Mouse (Mus musculus): ENCODE measurements around the gene Col7a1.

Gene Col7a1

DNA sequence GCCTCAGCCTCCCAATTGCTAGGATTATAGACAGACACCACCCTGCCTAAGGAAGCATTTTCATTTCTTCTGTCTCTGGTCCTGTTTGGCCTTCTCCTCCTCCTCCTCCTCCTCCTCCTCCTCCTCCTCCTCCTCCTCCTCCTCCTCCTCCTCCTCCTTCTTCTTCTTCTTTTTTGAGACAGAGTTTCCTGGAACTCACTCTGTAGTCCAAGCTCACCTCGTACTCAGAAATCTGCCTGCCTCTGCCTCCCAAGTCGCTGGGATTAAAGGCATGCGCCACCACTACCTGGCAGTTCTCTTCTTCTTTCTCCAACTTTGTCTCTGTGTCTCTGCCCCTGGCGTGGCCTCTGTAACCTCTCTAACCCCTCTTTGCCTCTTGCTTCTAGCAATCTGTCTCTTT is 32.3 kb downstream of the Col7a1 start, which contains the start of gene Ucn2:
Ucn2 (plus strand) TSS at position 301 of the 400 bp plus-strand sequence.
- no peak for DNase-seq (ENCODE audit: low read depth, low spot score)

GRCm38 (mm10) chr9:108987704-108988350 is 34.4 kb downstream of the Col7a1 start:
- no peak for DNase-seq (ENCODE audit: low read depth, low spot score)

- no peak for DNase-seq (ENCODE audit: low read depth, low spot score)
Measured at GRCm38 (mm10) chr9:108989802-108990461, 36.5 kb downstream of the Col7a1 start.

DNA sequence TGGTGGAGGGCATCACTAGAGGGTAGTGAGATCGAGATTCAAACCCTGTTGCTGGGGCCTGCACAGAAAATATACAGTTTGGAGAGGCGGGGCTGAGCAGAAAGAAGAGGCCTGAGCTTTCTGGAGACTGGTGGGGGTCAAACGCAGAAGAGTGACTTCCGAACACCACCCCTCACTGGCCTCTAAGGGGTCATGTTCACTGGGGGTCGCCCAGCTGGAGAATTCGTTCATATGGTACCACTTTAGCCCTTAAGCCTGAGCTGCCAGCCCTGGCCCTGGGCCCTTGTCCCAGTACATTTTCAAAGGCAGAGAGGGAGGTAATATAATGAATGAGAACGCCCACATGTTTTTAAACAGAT is 37.1 kb downstream of the Col7a1 start:
- no peak for DNase-seq (ENCODE audit: low read depth, low spot score)

GRCm38 (mm10) chr9:108991428-108992084 is 38.2 kb downstream of the Col7a1 start, which contains the start of gene Pfkfb4:
Gene Pfkfb4, plus strand, starts transcription at chr9:108991778.
- peak; percentile 97 for DNase-seq (ENCODE audit: low read depth, low spot score)

DNA sequence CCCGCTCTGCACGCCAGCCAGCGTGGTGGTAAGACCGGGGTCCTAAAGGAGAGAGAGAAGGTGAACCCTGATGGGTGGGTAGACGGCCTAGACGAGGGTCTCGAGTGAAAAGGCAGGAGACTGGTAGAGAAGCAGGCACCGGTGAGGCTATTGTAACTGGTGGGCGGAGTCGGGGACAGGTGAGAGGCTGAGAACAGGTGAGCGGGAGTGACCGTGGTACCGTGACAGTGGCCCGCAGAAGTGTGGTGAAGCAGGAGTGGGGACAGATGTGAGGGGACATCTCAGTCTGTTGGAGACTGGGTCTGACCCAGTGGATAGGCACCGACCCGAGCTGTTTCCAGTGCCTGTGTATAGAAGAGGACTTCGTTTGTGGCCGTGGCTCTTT is 38.7 kb downstream of the Col7a1 start:
- DNase-seq (ENCODE audit: low read depth, low spot score), result no peak

- DNase-seq (ENCODE audit: low read depth, low spot score), result no peak
Measured at GRCm38 (mm10) chr9:108992620-108993361, 39.4 kb downstream of the Col7a1 start.

- no peak for DNase-seq (ENCODE audit: low read depth, low spot score)
Measured at GRCm38 (mm10) chr9:108996411-108996810, 43.0 kb downstream of the Col7a1 start.

DNA sequence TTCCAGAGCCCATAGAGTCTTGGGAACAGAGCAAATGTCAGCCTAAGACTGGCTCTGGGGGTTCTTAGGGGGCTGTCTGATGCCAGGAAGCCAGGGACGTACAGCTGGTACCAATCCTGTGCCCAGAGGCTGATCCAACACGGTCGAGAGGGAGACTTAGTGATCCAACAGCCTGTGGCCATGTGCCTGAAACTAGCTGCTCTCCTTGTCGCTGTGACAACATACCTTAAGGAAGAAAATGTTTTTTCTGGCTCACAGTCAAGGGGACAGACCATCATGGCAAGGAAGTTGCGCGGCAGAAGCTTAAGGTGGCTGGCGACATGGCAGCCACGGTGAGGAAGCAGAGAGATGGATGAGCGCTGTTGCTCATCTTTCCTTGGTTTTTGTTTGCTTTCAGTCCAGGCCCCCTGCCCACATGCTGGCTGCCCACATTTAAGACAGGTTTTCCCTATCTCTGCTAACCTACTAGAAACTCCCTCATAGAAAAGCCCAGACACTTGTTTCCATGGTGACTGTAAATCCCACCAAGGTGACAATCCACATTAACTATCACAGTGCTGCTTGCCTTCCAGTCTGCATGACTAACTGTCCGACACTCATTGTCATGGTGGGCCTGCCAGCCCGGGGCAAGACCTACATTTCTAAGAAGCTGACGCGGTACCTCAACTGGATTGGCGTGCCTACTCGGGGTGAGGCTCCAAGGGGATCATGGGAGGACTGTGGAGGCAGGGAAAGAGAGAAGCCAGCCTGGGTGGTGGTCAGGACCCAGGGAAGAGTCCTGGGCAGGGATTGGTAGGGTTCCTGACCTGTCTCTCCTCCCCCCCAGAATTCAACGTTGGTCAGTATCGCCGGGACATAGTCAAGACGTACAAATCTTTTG is 45.1 kb downstream of the Col7a1 start:
- DNase-seq (ENCODE audit: low read depth, low spot score), result no peak

DNA sequence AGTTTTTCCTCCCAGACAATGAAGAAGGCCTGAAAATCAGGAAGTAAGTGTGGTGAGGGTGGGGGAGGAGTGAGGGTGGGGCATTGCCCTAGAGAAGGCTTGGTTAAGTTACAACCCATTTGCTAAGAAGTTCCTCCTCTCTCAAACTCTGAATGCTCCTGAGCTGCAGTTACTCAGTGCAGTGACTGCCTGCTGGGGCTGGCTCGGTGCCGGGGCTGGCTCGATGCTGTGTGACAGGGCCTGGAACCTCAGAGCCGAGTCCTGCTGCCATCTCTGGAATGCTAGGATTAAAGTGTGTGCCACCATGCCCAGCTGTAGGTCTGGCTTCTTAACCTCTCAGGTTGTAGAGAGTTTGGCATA is 45.8 kb downstream of the Col7a1 start:
- no peak for DNase-seq (ENCODE audit: low read depth, low spot score)

GRCm38 (mm10) chr9:109000726-109001125 is 47.3 kb downstream of the Col7a1 start:
- peak; percentile 30 for DNase-seq (ENCODE audit: low read depth, low spot score)

- no peak for DNase-seq (ENCODE audit: low read depth, low spot score)
Measured at GRCm38 (mm10) chr9:109003201-109003600, 49.8 kb downstream of the Col7a1 start.

DNA sequence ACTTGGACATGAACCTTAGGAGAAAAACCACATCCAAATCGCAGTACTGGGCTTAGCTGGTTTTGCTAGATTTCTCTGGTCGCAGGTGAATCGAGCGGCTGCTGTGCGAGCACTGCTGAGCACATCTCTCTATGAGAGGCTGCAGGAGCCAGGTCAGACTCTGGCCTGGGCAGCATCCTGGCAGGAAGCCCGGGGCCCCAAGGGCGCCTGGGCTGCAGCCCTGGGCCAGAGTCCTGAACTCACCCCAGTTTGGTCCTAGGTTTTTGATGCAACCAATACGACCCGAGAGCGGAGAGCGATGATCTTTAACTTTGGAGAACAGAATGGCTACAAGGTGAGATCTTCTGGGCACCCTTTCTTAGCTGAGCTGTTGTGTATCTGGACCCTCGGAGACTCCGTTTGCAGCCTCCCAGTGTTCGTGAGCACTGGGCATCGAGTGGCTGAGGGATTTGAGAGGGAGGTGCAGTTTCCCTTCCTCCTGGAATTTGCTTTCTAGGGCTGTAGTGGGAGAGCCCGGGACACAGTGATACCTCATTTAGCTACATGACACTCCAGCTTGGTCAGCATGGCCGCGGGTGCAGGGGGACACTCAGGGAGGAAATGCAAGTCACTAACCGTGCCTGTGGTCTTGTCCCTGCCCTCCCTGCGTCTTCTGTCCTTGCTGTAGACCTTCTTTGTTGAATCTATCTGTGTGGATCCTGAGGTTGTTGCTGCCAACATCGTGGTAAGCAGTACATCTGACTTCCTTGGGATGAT is 53.8 kb downstream of the Col7a1 start:
- no peak for DNase-seq (ENCODE audit: low read depth, low spot score)

GRCm38 (mm10) chr9:109008081-109008480 is 54.7 kb downstream of the Col7a1 start:
- DNase-seq (ENCODE audit: low read depth, low spot score), result no peak

DNA sequence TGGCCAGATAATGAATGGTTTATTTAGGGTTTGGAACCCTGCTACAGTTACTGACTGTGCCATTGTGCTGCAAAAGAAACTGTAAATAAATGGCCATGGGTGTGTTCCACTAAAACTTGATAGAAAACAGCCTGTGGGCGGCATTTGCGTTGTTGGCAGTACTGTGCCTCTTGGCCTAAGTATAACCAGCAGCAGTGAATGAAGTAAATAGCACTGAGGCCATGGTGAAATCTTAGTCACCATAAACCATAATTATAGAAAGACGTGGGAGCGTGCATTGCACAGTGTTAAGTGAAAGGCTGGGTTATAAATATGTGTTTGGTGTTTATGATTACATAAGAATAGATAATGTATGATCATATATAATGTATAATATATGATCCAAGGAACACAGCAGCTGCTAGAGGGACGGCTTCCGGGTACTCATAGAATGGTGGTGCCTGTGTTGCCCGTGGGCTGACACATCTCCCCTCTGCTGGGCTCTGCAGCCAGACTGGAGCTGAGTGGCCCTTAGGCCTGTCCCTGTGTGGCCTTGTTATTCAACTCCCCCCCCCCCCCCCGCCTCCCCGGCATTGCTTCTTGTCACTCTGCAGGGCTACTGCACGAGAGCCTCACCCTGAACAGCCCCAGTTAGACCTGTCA is 55.7 kb downstream of the Col7a1 start:
- DNase-seq (ENCODE audit: low read depth, low spot score), result no peak

- DNase-seq (ENCODE audit: low read depth, low spot score), result no peak
Measured at GRCm38 (mm10) chr9:109009636-109010315, 56.4 kb downstream of the Col7a1 start.

DNA sequence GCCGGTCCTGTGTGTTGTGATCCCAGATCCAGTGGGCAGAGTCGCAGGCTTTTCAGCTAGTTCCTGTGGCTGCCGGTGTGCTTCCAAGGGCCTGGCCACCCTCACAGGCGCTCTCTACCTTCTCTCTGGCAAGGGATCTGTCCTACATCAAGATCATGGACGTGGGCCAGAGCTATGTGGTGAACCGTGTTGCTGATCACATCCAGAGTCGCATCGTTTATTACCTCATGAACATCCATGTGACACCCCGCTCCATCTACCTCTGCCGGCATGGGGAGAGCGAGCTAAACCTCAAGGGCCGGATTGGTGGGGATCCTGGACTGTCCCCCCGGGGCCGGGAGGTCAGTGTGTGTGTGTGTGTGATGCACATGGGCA is 56.9 kb downstream of the Col7a1 start:
- DNase-seq (ENCODE audit: low read depth, low spot score), result no peak

DNA sequence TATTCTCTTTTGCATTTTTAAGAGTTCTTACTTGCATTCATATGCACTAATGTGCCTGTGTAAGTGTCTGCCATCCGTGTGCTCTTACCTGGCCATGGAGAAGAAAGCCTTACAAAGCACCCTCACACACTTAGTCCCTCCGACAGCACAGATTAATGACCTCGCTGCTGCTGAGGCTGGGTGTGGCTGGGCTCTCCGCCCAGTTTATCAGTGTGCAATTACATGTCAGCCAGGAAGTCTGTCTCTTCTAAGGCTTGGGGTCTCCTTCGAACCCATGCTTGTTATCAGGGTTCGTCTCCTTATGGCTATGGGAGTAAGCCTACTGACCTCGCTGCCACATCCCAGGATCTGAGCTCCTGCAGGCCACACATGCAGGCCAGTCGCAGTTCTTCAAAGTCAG is 62.0 kb downstream of the Col7a1 start:
- DNase-seq (ENCODE audit: low read depth, low spot score), result no peak

DNA sequence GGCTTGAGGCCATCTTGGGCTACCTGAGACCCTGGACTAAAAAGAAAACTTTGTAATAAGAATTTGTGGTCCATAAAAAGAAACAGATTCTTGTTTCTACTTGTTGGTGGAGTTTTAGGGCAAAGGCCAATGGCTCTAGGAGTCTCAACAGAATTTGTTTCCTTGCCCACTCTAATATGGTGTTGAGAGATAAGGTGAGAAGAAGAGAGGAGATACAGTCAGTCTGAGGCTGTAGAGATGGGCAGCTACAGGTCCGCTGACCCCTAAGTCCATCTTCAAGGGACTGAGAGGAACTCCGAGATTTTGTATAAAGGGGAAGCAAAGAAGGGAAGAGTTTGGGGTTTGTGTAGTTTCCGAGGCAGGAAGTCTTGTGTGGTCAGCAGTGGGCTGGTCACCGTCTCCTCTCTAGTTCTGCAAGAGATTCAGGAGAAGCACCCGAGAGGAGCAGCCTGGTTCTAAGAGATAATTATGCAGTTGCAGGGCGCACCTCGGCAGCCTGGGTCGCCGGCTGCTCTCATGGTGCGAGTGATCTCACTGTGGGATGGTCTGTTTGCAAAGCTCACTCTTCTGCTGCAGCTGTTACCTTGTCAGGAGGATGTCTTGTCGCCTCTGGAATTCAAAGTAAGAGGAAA is 63.7 kb downstream of the Col7a1 start:
- no peak for DNase-seq (ENCODE audit: low read depth, low spot score)
